9 mouse cellular contexts compared by ENCODE assay signal in genomic region chr15:27629046-27629445, GRCm38 (mm10). TPM values are rescaled to one million over a fixed set of nuclear protein-coding genes. Genes with fewer than 3 reads are reported as not detected.
DNase-seq lines count a peak whose midpoint lies in the region; ATAC-seq and TF ChIP-seq lines count a peak whose summit lies in the region.
"Had no signal": no experiment of that assay in that cellular context is flagged by ENCODE, and none has a peak within 500 bp of the region (broad histone marks: within the 10 kb centered on the region; RNA-seq: fewer than 3 reads in every experiment).

No protein-coding gene starts in this region.

- H3K27me3 ChIP-seq in heart, embryonic 11.5 days (ENCODE audit: control insufficient read depth, insufficient read depth, low read length), result no peaks in the 10 kb centered on the region
- no peaks in the 10 kb centered on the region for H3K27me3 ChIP-seq in CH12.LX (replicated peaks)
- no peaks in the 10 kb centered on the region for H3K27me3 ChIP-seq in heart, postnatal 0 days (ENCODE audit: control insufficient read depth, insufficient read depth, low read length)
- H3K27me3 ChIP-seq in liver, embryonic 15.5 days, result no peaks in the 10 kb centered on the region

- H3K4me3 ChIP-seq in heart, embryonic 11.5 days (ENCODE audit: low read depth, low read length), result 0 out of 2 replicates have a peak overlapping the region, but pooled peaks have one; percentile 85
- peak overlapping the region in 2 of 3 experiments; percentile 87 to 96 for H3K4me3 ChIP-seq in CH12.LX (replicated peaks in 1 of 3; ENCODE audit: low read depth in 2 of 3, low read length in 2 of 3, poor library complexity in 1 of 3)
- peak overlapping the region; percentile 97 for H3K4me3 ChIP-seq in heart, postnatal 0 days (ENCODE audit: low read depth, low read length)
- H3K4me3 ChIP-seq in liver, embryonic 15.5 days (replicated peaks), result peak overlapping the region; percentile 99

- TF ChIP-seq POLR2A in CH12.LX (IDR thresholded peaks at IDR 0.05; ENCODE audit: low read depth, low read length), result no peak

- H3K79me2 ChIP-seq in CH12.LX (replicated peaks; ENCODE audit: control insufficient read depth, extremely low read depth, insufficient read depth, poor library complexity, severe bottlenecking), result peaks cover 12% of the 10 kb centered on the region

- dilution Hi-C loops in CH12.LX (cut with MboI; ENCODE audit: extremely low pct_ligation_motif_present, extremely low pct_unique_long_range_greater_than_20kb, low sequenced_read_pairs), result no loop called here

- peaks cover 23% of the 10 kb centered on the region for H3K4me1 ChIP-seq in heart, embryonic 11.5 days (ENCODE audit: control insufficient read depth, insufficient read depth, low read length)
- peaks cover 37 to 62% of the 10 kb centered on the region in 2 experiments for H3K4me1 ChIP-seq in CH12.LX (ENCODE audit: control insufficient read depth in 1 of 2, insufficient read depth in 2 of 2)
- H3K4me1 ChIP-seq in heart, postnatal 0 days (ENCODE audit: control insufficient read depth, insufficient read depth), result peaks cover 48% of the 10 kb centered on the region
- peaks cover 67% of the 10 kb centered on the region for H3K4me1 ChIP-seq in liver, embryonic 15.5 days (replicated peaks)

- no peak for DNase-seq in heart, adult 18-20 months
- no peak for DNase-seq in CH12.LX (ENCODE audit: extremely low read depth)
- DNase-seq in heart, postnatal 0 days (ENCODE audit: low spot score), result no peak
- no peak for DNase-seq in gastrocnemius, adult 18-20 months (ENCODE audit: low spot score)
- no peak for DNase-seq in layer of hippocampus, adult 8-10 months (ENCODE audit: low spot score in 2 of 2)
- no peak for DNase-seq in adrenal gland, postnatal 4 days (ENCODE audit: low spot score in 2 of 2)
- DNase-seq: thymus, adult 18-20 months had no signal

- no peak overlapping the region for H3K9ac ChIP-seq in heart, embryonic 11.5 days (ENCODE audit: low read depth, low read length)
- H3K9ac ChIP-seq in CH12.LX (ENCODE audit: insufficient read depth, low read depth), result peak overlapping the region; percentile 83; the same call in 1 of the 2 replicates
- peak overlapping the region; percentile 96; the same call in 1 of the 2 replicates for H3K9ac ChIP-seq in heart, postnatal 0 days (replicated peaks; ENCODE audit: low read depth, low read length)
- H3K9ac ChIP-seq in liver, embryonic 15.5 days, result 0 out of 2 replicates have a peak overlapping the region, but pooled peaks have one; percentile 2

- no peaks in the 10 kb centered on the region for H3K9me3 ChIP-seq in heart, embryonic 11.5 days (replicated peaks; ENCODE audit: control insufficient read depth, low read length)
- no peaks in the 10 kb centered on the region for H3K9me3 ChIP-seq in CH12.LX (replicated peaks; ENCODE audit: low read length)
- no peaks in the 10 kb centered on the region for H3K9me3 ChIP-seq in heart, postnatal 0 days (replicated peaks; ENCODE audit: control insufficient read depth, low read length)
- no peaks in the 10 kb centered on the region for H3K9me3 ChIP-seq in liver, embryonic 15.5 days (replicated peaks)

- no peak for TF ChIP-seq EP300 in CH12.LX (IDR thresholded peaks at IDR 0.05; ENCODE audit: low read length)
- TF ChIP-seq EP300 in heart, postnatal 0 days (IDR thresholded peaks at IDR 0.05; ENCODE audit: low read depth), result no peak

- H3K36me3 ChIP-seq in heart, embryonic 11.5 days (ENCODE audit: control insufficient read depth, insufficient read depth, low read length), result no peaks in the 10 kb centered on the region
- peaks cover 10 to 37% of the 10 kb centered on the region in 2 experiments for H3K36me3 ChIP-seq in CH12.LX (replicated peaks in 1 of 2; ENCODE audit: control insufficient read depth in 1 of 2, insufficient read depth in 1 of 2, low read length in 1 of 2)
- peaks cover 12% of the 10 kb centered on the region; the same call in 1 of the 2 replicates for H3K36me3 ChIP-seq in heart, postnatal 0 days (replicated peaks; ENCODE audit: control insufficient read depth, insufficient read depth, low read length)
- H3K36me3 ChIP-seq in liver, embryonic 15.5 days (replicated peaks), result peaks cover 17% of the 10 kb centered on the region

- H3K4me2 ChIP-seq in heart, embryonic 11.5 days, result peak overlapping the region; percentile 90
- H3K4me2 ChIP-seq in CH12.LX (ENCODE audit: insufficient read depth, low read depth, poor library complexity, severe bottlenecking), result peak overlapping the region; percentile 57
- H3K4me2 ChIP-seq in heart, postnatal 0 days (ENCODE audit: low read depth, low read length), result peak overlapping the region; percentile 67
- H3K4me2 ChIP-seq in liver, embryonic 15.5 days, result peak overlapping the region; percentile 95

- 80% methylated on average over 4 of the region's 4 CpGs for WGBS in heart, embryonic 11.5 days (ENCODE audit: insufficient replicate concordance)
- 73% methylated on average over 4 of the region's 4 CpGs for WGBS in heart, postnatal 0 days
- 62% methylated on average over 4 of the region's 4 CpGs for WGBS in liver, embryonic 15.5 days (ENCODE audit: insufficient replicate concordance)

- no peak for ATAC-seq in heart, embryonic 11.5 days (replicated peaks; ENCODE audit: insufficient number of reproducible peaks, low FRiP score, low TSS enrichment)
- ATAC-seq in heart, postnatal 0 days (ENCODE audit: insufficient read depth, low read depth), result no peak
- no peak for ATAC-seq in liver, embryonic 15.5 days (ENCODE audit: insufficient read depth)

- in situ Hi-C loops in CH12.LX (cut with MboI; ENCODE audit: low pct_ligation_motif_present, low pct_unique_long_range_greater_than_20kb, low sequenced_read_pairs), result no loop called here

- H3K27ac ChIP-seq in heart, embryonic 11.5 days (ENCODE audit: low read depth, low read length), result no peak overlapping the region
- no peak overlapping the region for H3K27ac ChIP-seq in CH12.LX (ENCODE audit: insufficient read depth, low read depth)
- no peak overlapping the region for H3K27ac ChIP-seq in heart, postnatal 0 days (ENCODE audit: low read depth)
- no peak overlapping the region for H3K27ac ChIP-seq in liver, embryonic 15.5 days (replicated peaks)

- TF ChIP-seq RAD21 in CH12.LX (IDR thresholded peaks at IDR 0.05; ENCODE audit: low read depth, low read length), result no peak

- TF ChIP-seq CTCF in CH12.LX (conservative IDR thresholded peaks at IDR 0.05 in 1 of 2, IDR thresholded peaks at IDR 0.05 in 1 of 2; ENCODE audit: low read depth in 2 of 2, low read length in 2 of 2), result no peak
- TF ChIP-seq CTCF in heart, postnatal 0 days (IDR thresholded peaks at IDR 0.05; ENCODE audit: low read depth), result no peak

TF ChIP-seq in CH12.LX, 34 proteins besides CTCF, POLR2A, EP300 and RAD21:
- TF ChIP-seq CHD1 (IDR thresholded peaks at IDR 0.05; ENCODE audit: low read depth, low read length) (0 out of 2 replicates have a peak, but pooled peaks have one; percentile 19), NRF1 (IDR thresholded peaks at IDR 0.05; ENCODE audit: low read depth, low read length) (no peak), MYC (IDR thresholded peaks at IDR 0.05; ENCODE audit: low read depth, low read length) (no peak)

RNA-seq across cellular contexts. Expression of gene Otulin, which starts 1.4 kb away (rescaled TPM):
- 26.7 and 27.2 TPM in 2 replicates for polyA plus RNA-seq in heart, embryonic 11.5 days (2014; fragmentation: Nextera tagmentation; extraction: Ambion mirVana)
- total RNA-seq in heart, adult 18-20 months (2021), result 10 to 100 TPM; 26.6 to 26.8 TPM
- total RNA-seq in CH12.LX (2012; rRNA removed) (40.0 and 51.2 TPM in 2 replicates), CH12.LX (2014; rRNA removed) (80.2 and 84.6 TPM in 2 replicates)
- 84.8 and 91.0 TPM in 2 replicates for polyA plus RNA-seq in CH12.LX (2012; ENCODE audit: insufficient read length, low read depth)
- total RNA-seq in heart, postnatal 0 days (2014; rRNA removed; ENCODE audit: low replicate concordance), result 32.3 and 36.1 TPM in 2 replicates
- polyA plus RNA-seq in heart, postnatal 0 days (2015; fragmentation: Nextera tagmentation; extraction: Ambion mirVana), result 24.3 and 26.3 TPM in 2 replicates
- 17.3 and 20.0 TPM in 2 replicates for polyA plus RNA-seq in liver, embryonic 15.5 days (2015; fragmentation: Nextera tagmentation; extraction: Ambion mirVana)
- 10 to 100 TPM; 17.8 to 28.3 TPM for total RNA-seq in gastrocnemius, adult 18-20 months (2021)
- 10 to 100 TPM; 18.4 to 25.5 (median 21.9) TPM for total RNA-seq in layer of hippocampus, adult 8-10 months (2022)
- 10 to 100 TPM; 42.7 to 43.5 TPM for total RNA-seq in adrenal gland, postnatal 4 days (2021)

RNA-seq across cellular contexts. Expression of gene Otulinl, which starts 52.3 kb away (rescaled TPM):
- 3.5 and 5.4 TPM in 2 replicates for polyA plus RNA-seq in heart, embryonic 11.5 days (2014; fragmentation: Nextera tagmentation; extraction: Ambion mirVana)
- total RNA-seq in heart, adult 18-20 months (2021), result 1 to 10 TPM; 1.8 to 4.4 TPM
- total RNA-seq in CH12.LX (2012; rRNA removed) (1.3 and 1.7 TPM in 2 replicates), CH12.LX (2014; rRNA removed) (1.5 and 2.5 TPM in 2 replicates)
- polyA plus RNA-seq in CH12.LX (2012; ENCODE audit: insufficient read length, low read depth), result 0.84 and 1.3 TPM in 2 replicates
- total RNA-seq in heart, postnatal 0 days (2014; rRNA removed; ENCODE audit: low replicate concordance), result 0.39 and 15.3 TPM in 2 replicates
- 2.3 and 3.2 TPM in 2 replicates for polyA plus RNA-seq in heart, postnatal 0 days (2015; fragmentation: Nextera tagmentation; extraction: Ambion mirVana)
- 11.1 and 12.0 TPM in 2 replicates for polyA plus RNA-seq in liver, embryonic 15.5 days (2015; fragmentation: Nextera tagmentation; extraction: Ambion mirVana)
- total RNA-seq in gastrocnemius, adult 18-20 months (2021), result under 1 TPM; 0.91 to 0.93 TPM
- 10 to 100 TPM; 25.3 to 35.0 (median 33.1) TPM for total RNA-seq in layer of hippocampus, adult 8-10 months (2022)
- 1 to 10 TPM; 6.2 to 8.3 TPM for total RNA-seq in adrenal gland, postnatal 4 days (2021)
